Mouse (Mus musculus): ENCODE measurements around the gene Adcy4.

Gene Adcy4

DNA sequence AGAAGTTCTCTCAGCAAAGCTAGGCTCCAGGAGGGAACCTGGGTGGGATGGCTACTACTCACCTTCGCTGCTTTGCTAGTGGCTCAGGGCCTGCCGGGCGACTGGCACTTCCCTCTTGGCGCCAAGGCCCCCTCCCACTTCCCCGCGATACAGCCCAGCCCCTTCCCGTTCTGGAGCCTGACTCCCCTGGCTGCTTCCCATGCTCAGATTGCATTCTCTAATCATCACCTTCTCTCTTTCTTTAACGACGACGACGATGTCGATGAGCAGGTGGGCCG is at the start of gene Adcy4:
TSS of gene Adcy4 (minus strand) at position 138 of the 278 bp plus-strand sequence.
- no peak for DNase-seq

DNA sequence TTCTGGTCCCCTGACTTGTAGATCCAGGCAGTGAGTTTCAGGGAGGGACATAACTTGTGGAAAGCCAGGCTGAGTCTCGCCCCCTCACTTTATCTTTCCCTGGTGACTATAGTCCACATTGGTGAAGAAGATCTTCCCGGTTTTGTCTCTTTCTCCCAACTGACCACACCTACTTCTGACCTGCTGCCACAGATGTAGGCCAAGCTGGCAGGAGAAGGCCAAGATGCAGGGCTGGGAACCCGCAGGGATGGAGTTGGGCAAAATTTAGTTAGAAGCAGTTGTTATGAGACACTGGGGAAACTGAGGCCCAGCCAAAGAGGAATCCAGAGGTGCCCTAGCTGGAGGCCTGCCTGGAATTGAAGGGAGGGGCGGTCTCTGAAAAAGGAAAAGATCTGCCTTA is 49.2 kb upstream of the Adcy4 start:
- no peak for DNase-seq

DNA sequence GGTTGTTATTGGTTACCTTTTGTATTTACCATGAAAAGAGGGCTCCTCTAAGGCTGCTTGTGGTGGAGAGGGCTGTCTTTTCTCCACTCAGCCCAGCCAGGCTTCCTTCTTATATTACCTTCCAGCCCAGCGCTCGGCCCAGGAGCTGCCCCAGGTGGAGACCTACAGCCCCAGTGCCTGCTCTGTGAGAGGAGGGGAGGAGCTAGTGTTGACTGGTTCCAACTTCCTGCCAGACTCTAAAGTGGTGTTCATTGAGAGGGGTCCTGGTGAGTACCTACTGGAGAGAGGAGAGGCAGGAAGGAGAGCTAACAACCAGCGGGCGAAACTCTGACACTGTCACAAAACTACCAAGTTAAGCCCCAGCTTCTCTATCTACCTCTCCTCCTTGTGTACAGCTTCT is 46.4 kb upstream of the Adcy4 start:
- DNase-seq, result no peak

DNA sequence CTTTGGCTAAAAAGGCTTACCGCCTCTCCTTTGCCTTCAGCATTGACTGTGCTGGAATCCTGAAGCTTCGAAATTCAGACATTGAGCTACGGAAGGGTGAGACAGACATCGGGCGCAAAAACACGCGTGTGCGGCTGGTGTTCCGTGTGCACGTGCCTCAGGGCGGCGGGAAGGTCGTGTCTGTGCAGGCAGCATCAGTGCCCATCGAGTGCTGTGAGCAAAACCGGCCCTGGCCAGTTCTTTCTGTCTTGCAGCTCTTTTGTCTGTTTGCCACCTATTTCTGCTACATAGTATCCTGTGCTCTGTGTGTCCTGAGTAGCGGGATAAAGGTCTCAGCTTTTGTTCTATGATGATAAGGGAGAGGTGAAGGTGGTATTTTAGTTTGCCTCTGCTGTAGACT is 46.0 kb upstream of the Adcy4 start:
- no peak for DNase-seq

- DNase-seq, result no peak
Measured at GRCm38 (mm10) chr14:55828716-55829263, 44.9 kb upstream of the Adcy4 start.

DNA sequence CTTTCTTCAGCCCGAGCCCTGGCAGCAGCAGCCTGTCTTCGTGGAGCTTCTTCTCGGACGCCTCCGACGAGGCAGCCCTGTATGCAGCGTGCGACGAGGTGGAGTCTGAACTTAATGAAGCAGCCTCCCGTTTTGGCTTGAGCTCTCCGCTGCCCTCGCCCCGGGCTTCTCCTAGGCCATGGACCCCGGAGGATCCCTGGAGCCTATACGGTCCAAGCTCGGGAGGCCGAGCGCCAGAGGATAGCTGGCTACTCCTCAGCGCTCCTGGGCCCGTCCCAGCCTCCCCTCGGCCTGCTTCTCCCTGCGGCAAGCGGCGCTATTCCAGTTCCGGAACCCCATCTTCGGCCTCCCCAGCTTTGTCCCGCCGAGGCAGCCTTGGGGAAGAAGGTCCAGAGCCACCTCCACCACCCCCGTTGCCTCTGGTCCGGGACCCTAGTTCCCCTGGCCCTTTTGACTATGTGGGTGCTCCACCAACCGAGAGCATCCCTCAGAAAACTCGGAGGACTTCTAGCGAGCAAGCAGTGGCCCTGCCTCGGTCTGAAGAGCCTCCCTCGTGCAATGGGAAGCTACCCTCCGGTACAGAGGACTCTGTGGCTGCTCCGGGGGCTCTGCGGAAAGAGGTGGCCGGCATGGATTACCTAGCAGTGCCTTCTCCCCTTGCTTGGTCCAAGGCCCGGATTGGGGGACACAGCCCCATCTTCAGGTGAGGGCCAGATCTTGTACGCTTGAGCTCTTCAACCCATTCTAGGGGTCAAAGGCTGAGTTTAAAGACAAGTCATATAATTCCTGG is 42.9 kb upstream of the Adcy4 start:
- no peak for DNase-seq

DNA sequence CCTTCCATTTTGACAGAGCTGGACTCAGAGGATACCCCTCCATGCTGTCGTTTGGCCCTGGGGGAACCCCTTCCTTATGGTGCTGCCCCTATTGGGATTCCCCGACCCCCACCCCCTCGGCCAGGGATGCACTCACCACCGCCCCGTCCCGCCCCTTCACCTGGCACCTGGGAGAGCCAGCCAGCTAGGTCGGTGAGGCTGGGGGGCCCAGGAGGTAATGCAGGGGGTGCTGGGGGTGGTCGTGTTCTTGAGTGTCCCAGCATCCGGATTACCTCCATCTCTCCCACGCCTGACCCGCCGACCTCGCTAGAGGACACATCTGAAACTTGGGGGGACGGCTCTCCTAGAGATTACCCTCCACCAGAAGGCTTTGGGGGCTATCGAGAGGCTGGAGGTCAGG is 42.2 kb upstream of the Adcy4 start:
- no peak for DNase-seq

GRCm38 (mm10) chr14:55825216-55826051 is 41.5 kb upstream of the Adcy4 start:
- DNase-seq, result peak; percentile 31

- DNase-seq, result no peak
Measured at GRCm38 (mm10) chr14:55824481-55825215, 40.8 kb upstream of the Adcy4 start.

GRCm38 (mm10) chr14:55824001-55824480 is 40.1 kb upstream of the Adcy4 start:
- DNase-seq, result no peak

DNA sequence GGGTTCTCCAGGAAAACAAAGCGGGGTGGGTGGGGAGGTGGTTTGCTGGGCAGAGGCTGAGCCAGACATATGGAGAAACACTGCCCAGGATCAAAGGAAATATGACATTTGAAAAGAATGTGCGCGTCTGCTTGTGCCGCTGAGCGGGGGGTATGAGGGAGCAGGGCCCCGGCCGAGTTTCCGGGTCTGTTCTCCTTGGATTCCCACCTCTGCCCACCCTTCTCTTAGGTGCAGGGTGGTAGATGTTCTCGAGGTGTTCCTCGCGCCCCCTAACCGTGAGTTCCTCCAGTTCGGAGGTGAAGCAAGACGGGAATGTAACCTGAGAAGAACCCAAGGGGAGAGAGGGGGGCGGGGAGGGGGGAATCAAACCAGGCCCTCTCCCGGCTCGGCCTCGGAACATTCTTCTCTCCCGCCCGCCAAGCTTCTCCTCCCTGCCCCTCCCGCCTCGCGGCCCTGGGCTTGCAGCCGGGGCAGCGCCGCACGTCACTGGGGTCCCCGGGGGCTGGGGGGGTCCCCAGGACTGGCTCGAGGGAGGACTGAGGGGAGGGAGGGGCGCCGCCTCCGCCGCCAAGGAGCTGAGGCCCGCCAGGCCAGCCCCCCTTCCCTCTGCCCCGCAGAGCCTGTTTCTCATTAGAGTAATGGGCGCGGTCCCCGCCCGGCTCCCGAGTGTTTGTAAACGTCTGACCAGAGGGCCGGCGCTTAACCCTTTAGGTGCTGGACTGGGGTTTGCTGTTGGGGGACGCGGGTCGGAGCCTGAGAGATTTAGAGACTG is 39.3 kb upstream of the Adcy4 start, which contains the start of gene Nfatc4:
TSS of gene Nfatc4 (plus strand) at position 154 of the 772 bp plus-strand sequence.
- peak; percentile 56 for DNase-seq

DNA sequence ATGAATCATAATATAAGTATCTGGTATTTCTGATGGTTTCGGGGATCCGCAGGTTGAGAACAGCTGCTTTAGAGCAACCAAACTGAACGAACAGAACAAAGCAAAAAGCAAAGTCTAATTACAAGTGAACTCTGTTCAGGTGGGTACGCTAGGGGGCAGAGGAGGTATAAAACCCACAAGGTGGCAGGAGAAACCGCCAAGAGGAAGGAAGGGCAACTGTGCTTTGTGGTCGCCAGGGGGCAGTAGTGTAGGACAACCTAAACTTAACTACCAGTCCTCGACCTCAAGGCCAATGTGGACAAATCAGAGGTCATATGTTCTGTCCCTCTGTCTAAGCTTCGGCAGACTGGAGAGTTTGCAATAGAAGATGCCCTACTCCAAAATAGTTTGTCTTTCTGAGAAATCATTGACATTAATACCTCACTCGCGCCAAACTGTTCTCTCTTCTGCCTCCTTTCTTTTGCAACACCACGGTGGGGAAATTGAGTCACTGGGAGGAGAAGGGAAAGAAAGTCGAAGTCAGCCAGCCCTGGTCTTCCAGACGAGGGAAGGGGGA is 38.6 kb upstream of the Adcy4 start:
- peak; percentile 58 for DNase-seq

DNA sequence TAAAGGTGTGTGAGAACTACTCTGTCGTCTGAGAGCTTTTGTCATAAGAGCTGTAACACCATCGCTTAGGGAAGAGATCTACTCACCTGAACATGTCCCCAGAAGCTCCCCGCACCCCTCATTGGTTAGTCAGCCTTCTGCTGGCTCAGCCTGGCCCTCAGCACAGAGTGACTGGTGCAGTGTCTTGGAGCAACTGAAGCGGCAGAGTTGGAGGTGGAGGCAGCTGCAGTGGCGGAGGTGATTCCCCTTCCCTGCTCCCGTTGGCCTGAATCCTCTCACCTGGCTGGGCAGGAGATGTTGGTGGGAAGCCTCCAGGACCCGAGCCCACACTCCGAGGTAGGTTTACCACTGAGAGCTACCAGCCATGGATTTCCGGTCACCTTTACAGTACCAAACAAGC is 36.7 kb upstream of the Adcy4 start:
- DNase-seq, result no peak

GRCm38 (mm10) chr14:55819845-55820405 is 36.0 kb upstream of the Adcy4 start:
- DNase-seq, result no peak

DNA sequence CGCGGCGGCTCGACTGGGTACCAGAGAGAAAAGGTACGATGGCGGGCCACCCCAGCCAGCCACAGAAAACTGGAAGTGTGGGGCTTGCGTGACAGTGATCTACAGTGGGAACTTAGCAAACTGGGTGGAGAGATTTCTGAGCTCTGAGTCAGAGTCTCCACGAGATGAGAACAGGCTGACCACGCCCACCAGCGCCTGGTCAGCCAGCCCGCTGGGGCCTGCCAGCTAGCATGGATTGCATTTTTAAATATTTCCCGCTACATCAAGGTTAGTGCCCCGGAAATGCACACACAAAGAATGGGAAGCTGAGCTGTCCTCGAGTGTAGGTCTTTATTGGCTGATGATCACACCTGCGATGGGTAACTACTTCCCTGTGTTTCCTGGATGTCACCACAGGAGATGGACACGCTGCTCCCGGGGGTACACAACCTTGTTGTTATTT is 31.4 kb upstream of the Adcy4 start:
- no peak for DNase-seq

- peak; percentile 52 for DNase-seq
Measured at GRCm38 (mm10) chr14:55814885-55815284, 31.0 kb upstream of the Adcy4 start.

DNA sequence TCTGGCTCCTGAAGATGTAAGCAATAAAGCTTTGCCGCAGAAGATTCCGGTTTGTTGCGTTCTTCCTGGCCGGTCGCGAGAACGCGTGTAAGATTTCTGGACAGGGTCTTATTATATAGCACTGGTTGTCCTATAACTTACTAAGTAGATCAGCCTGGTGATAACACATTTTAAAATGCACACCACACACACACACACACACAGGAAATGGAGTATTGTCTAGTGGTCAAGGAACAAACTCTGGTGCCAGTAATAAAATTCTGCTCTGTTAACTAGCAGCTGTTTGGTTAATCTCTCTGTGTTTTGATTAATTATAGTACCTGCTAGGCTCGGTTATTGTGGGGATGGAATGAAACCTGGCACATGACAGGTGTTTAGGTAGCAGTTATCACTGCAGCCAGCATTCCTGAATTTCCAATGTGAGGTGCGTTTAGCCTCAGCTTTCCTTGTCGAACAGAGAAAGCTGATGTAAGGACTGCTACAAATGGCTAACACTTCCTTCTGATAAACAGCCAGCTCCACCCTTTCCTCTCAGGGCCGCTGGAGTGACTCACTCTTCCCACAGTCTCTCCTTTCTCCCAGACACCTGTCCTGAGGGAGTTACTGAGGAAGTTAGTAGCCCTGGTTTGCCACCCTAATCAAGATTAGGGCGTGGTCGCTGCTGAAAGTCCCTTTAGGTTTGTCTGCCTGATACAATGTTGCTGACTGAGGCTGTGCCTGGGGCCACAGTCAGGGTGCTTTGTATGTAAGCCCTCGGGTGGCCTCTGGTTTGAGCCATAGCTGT is 11.7 kb upstream of the Adcy4 start:
- no peak for DNase-seq

DNA sequence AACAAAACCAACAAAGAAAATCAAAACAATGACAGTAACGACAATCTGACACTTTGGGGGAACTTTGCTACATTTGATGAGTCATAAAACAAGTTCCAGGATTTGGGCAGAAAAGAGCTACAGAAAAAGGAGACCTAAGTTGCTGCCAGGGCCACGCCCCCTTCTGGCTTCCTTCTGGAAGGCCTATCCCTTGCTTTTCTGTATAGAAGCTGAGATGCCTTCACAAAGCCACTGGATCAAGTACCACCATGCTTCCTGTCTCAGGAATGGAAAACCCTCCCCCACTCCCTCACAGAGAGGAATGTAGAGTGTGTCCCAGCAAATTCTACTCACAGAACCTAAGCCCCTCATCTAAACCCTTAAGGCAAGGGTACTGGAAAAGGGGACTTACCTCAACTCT is 10.1 kb upstream of the Adcy4 start:
- no peak for DNase-seq

DNA sequence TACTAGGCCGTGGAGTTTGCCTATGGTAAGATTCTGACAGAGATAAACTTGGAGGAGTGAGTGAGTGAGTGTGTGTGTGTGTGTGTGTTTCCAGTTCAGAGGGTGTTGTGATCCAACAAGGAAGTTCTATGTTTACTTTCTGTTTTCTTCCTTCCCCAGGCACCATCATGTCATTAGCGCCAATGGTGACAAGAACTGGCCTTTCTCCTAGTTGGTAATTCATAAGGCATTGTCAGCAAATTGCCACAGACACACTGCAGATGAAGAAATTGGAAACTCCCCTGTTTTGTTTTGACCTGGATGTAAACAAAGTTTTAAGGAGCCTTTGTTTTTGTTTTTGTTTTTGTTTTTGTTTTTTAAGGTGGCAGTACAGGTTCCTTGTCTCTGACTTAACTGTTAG is 9.6 kb upstream of the Adcy4 start:
- DNase-seq, result no peak

- no peak for DNase-seq
Measured at GRCm38 (mm10) chr14:55788256-55789050, 4.6 kb upstream of the Adcy4 start, which contains the start of gene Ripk3. TSS of gene Ripk3 (minus strand) at chr14:55788865.

Data from right cerebral cortex, postnatal 14 days (tissue).